Mouse (Mus musculus) gastrocnemius, postnatal 36 days (tissue): Measurements from ENCODE around the gene Sgca. TPM values are rescaled to one million over a fixed set of nuclear protein-coding genes. Genes with fewer than 3 reads are reported as not detected.
"Not testable (repeated sequence)": the region's sequence is repeated elsewhere in the genome, so short reads cannot be mapped to it uniquely, and the experiment has no call there.

Source experiments
- DNase-seq, 2 experiments: peaks; one replicate each; pipeline ENCODE4 v3.0.0; 2022
- intact Hi-C: fragments of 180-260 bp; cut with DNase I; formaldehyde crosslinking; loops from one replicate; pipeline ENCODE4 v1.15.1; 2025
- total RNA-seq, 2 experiments: library from RNA; stranded (reverse); gene quantifications; 2 replicates each; pipeline ENCODE4 v1.2.3; 2021

Gene Sgca
- total RNA-seq, 2 experiments from 2014 or later, result 252 to 259 TPM

DNA sequence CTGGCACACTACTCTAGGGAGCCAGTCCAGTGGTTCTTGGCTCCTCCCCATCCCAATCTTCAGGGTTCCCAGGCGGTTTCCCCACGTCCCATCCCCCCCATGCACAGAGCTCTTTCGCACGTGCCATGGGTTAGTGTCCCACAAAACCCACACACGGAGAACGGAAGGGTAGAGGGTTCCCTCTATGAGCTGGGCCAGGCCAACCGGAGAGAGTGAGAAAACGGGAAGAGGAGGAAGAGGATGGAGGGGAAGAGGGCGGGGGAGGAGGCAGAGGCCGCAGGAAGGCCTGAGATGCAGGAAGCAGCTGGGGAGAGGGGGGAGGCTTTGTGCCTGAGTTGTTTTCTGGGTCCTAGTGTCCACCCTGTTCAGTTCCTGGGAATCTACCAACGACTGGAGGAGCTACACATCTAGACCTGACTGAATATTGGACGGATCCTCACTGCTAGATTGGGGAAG lies 13.5 kb upstream of the Sgca start:
- peak; percentile 73 to 74 for DNase-seq
- intact Hi-C loops, result no loop called here

DNA sequence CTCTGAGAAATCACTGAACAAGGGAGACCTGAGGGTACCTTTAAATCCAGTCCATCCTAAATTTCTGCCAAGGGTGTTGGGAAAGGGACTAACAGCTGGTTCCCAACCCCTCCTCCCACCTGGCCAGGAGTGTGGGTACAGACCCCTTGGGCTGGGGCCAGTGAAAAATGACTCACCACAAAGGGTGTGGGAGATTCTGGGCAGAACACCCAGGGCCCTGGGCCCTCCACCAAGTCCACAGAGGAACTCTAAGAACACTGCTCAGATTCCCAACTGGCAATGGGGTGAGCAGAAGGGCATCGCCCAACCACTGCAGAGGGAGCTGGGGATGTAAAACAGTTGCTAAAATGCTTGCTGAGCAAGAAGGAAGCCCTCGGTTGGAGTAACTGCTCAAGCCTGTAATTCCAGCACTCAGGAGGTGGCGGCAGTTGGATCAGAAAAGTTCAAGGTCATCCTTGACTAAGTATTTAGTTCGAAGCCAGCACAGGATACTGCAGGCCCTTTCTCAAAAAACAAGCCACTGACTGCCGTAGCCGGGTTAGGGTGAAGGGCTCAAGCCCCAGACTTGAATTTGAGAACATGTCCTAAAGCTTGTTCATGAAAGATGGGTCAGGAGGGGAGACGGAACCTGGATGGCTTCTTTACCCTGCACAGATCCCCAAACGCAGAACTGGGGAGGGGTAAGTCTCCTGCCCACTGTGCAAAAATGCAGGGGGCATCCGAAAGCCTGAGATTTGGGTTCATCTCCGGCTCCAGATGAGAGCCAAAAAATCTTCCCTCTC lies 12.8 kb upstream of the Sgca start:
- intact Hi-C loops, result no loop called here
- peak; percentile 72 to 79 for DNase-seq

DNA sequence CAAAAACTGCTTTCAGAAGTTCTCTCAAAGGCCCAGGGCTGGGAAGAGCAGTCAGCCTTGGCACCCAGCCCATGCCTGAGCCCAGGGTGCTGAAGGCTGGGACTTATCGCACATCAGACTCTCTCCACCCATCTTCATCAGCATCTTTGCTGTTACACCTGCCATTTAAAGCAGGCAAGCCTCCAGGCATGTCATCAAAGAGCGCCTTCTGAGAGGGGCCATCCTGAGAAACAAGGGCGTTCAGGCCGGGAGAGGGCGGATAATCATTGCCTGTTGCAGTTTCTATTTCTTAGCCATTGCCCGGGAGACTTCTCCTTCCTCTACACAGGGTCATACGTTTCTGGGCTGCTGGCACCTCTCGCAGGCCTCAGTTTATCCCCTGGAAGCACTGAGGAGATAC lies 11.7 kb upstream of the Sgca start:
- no peak for DNase-seq
- intact Hi-C loops, result no loop called here

DNA sequence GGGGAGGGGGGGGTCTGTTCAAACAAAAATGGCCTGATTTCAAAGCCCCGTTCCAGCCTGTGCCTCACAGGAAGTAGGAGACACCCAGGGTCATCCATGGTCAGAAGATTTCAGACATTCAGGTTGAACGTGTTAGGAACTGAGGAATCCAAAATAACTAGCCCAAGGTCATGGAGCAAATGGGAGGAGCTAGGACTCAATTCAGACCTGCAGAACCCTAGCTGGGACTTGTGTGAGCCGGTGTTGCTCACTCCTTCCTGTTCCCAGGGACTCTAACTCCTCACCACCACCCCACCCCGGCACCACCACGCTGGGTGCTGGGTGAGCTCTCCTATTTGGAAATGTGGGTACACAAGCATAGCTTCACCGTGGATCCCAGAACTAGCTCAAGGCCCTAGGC lies 11.2 kb upstream of the Sgca start:
- DNase-seq, result no peak
- intact Hi-C loops, result no loop called here

DNA sequence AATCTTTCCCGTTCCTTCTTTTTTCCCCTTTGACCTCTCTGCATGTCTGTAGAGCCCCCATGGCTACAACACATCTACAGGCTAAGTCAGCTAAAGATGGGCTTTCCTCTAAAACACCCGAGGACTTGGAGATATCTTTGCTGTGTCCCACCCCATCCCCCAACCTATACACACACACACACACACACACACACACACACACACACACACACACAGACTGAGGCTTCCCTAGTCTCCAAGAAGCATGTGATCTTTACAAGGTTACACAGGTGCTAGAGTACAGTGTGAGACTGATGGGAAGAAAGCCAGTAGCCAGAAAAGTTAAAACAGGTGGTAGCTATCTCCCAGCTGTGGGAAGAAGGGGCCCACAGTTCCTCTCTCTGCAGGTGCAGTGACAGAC lies 10.3 kb upstream of the Sgca start:
- no peak for DNase-seq
- intact Hi-C loops, result no loop called here

DNA sequence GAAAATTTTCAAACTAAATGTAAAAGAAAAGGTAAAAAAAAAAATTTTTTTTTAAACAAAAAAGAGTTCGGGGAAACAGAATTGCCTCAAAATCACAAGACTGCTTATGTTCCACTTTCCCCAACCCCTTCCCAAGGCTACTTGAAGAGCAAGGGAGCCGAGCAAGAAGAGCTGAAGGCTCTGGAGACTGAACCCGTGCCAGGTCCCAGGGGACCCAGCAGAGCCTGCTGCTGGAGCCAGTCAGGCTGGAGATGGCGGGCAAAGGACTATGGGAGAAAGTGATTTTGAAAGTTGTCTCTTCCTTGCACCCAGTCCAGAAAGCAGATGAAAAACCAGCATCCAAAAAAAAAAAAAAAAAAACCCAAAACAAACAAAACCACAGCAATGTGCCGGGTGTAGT lies 9.7 kb upstream of the Sgca start:
- DNase-seq, result no peak
- intact Hi-C loops, result no loop called here

DNA sequence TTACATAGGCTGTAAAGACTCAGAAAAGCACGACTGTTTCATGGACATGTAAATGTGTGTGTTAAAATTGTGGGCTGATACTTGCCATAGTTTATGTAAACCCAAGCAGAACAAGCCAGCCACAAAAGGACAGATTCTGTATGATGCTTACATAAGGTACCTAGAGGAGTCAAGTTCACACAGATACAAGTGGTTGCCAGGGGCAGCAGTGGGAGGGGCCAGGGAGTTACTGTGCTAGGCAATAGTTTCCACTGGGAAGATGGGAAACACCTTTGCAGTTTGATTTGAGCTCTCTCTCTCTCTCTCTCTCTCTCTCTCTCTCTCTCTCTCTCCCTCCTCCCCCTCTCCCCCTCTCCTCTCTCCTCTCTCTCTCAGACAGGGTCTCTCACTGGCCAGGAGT lies 9.0 kb upstream of the Sgca start:
- DNase-seq, result no peak
- intact Hi-C loops, result no loop called here

DNA sequence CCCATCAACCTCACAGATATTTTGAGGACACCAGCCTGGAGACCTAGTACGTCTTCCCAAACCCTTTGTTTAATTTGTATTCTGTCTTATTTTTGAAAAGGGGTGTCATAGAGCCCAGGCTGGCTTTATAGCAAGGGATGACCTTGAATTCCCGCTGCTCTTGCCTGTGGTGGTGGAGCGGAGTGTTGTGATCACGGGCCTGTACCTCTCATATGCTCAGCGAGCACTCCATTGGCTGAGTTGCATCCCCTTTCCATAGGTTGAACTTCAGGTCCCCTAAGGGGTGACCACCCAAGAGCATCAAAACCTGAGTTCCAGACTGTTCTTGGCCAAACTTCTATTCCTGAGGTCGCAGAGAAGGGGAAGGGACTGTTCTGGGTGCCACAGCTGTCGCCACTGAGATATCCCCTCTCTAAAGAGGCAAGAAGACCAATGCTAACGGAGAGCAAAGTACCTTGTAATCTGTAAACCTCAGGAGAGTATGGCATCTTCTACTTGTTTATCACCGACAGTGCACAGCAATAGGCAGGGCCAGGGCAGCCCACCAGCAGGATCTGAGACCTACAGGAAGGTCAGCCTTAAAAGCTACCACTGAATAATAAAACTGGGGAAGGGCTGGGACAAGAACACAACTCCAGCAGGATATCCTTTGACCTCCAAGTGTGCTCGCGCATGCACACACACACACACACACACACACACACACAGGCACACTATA lies 3.5 kb upstream of the Sgca start:
- DNase-seq, result no peak
- intact Hi-C loops, result loop anchor here (1.0 kb wide), 1 partner anchor 12 kb away; the partner anchor contains the start of gene Ppp1r9b

DNA sequence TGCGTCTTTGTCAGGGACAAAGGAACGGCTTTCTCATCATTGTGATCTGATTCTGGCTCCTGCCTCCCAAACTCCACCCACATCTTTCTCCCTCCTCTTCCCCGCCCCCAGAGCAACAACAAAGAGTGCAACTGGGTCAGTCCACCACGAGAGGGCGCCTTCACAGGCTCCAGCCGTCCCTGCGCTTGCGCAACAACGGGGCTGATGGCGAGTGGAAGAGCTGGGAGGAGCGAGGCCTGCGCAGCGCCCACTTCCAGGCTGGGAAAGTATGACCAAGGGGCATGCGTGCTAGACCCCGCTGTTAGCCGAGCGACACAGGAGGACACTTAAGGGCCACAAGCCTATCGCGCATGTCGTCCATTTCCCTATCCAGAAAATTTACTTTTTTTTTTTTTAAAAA lies 2.8 kb upstream of the Sgca start:
- peak; percentile 96 for DNase-seq
- intact Hi-C loops, result loop anchor here (1.0 kb wide), 1 partner anchor 12 kb away; the partner anchor contains the start of gene Ppp1r9b

DNA sequence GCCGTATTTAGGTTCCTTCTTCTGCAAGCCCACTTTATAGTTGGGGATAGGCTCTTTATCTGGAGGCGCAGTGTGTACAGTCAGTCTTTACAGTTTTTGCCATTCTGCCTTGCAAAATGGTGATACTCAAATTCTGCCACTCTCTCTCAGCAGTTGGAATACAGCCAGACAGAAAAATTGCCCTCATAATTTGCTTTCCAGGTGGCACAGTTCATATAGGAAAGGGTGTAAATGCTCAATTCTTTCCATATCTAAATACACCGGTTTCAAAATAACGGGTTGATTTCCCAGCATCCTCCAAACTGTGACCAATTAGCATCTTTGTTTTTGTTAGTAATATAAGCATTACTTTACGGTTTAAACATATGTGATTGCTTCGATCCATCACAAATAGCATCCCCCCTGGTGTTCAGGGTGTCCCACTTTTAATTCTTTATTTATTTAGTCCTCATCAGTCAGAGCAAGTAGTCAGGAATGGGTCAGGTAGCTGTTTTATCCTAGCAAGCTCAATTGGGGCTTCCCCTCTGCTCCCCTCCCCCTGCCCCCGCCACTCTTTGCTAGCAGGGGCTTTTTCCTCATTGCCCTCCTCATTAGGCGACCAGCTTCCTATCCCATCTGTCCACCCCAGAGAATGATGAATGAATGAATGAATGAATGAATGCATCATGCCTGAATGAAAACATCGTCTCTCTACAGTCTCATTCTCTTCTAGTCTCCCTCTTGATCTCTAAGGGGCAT lies 2.2 kb upstream of the Sgca start:
- DNase-seq, result no peak
- intact Hi-C loops, result no loop called here

DNA sequence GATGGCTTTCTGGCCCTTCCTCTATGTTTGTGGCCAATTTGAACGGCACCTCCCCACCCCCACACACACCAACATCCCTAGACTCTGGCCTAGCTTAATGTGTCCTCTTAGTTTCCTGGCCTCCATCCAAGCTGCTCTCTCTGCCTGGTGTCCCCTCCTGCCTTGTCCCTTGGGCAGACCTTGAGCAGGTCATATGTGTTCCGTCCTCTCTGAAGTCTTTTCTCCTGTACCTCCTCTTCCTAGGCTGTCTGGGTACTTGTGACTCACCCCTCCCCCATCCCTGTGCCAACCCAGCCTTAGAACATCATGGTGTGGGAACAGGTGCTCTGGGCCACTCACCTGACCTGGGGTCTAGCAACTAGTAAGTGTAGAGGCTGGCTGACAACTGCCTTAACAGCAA lies 1.2 kb downstream of the Sgca start:
- intact Hi-C loops, result no loop called here
- DNase-seq, result no peak

DNA sequence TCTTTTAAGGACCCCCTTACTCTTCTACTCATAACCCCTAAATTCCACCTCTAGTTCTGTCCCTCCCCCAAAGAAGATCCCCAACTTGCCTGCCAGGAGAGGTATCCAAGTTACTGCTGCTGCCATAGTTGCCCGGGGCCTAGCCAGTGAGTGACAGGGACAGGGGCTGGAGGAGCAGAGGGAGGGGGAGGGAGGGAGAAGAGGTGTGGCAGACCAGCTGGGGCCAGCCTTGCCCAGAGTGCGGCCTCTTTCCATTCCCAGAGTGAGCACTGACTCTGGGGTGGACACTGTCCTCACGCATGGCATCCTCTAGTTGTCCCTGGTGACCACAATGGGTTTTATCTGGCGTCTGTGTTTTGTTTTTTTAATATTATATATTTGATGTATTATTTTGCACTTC lies 2.8 kb downstream of the Sgca start:
- intact Hi-C loops, result no loop called here
- peak in 1 of 2 experiments; percentile 39 for DNase-seq

DNA sequence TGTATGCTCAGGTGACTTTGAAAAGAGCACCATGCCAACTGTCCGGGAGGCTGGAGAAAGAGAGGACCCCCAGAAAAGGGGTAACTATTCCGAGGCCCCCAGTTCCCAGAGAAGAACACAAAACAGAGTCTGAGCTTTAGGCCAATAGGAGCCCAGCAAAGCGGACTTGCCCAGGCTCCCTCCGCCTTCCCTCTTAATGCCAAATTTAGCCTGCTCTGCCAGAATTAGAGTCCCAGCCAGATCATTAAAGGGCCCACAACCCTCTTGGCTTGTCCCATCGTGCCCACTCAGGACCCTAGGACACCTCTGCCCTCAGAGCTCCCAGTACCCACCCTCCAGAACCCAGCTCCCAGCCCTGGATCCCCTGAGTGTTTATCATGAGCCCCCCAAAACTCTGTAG lies 3.2 kb downstream of the Sgca start:
- intact Hi-C loops, result no loop called here
- DNase-seq, result no peak

DNA sequence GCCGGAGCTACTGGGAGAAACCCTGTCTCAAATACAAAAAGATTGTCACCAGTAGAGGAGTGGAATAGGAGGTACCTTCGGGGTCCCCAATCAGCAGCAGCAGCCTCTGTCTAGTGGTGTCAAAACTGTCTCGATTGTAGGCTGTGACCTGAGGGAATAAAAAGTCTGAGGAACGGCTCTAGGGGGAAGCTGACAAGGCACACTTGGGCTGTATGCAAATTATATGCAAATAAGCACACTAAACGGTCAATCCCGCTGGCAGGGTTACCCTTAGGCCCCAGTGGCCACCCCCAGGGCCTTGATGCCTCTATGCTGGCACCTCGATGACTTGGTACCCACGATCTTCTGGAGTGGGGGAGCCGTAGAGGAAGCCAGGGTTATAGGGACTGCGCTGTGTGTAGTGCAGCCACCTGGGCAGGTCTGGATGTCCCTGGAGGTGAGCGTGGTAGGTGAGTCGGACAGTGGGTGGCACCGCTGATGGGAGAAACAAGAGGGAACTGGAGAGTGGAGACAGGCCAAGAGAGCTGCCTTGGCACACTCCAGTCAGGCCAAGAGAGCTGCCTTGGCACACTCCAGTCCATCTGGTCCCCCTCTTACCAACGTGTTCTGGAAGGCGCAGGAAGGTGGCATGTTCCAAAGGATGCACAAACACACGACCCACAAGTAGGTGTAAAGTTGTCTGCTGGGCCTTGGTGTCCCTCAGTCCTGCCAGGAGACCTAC lies 4.1 kb downstream of the Sgca start:
- DNase-seq, result no peak
- intact Hi-C loops, result no loop called here

DNA sequence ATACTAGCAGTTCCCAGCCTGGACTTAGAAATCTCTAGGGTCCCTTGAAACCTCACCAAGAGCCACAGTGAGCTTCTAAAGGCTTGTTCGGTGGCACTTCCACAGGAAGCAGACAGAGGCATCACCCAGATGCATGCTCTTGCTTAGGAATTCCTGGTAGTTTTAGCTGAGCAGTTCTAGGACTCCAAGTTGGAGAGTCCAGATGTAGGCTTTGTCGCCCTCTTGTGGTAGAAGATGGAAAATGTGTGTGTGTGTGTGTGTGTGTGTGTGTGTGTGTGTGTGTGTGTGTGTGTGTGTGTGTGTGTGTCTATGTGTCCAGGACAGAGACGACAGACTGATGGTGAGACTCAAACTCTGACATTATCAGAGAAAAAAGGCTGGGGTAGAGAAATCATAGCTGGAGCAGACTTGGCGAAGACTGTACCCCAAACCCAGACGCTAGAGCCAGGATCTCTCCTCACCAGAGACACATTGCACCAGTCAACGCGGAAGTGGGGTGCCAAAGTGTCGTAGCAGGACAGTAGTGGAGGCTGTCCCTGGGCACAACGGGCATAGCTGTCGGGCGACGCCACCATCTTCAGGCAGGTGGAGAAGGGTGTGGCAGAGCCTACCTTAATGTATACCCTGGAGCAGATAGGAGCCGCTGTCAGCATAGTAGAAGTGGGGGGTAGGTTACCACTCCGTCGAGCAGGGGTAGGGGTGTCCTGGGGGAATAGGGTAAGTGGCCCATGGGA lies 5.8 kb downstream of the Sgca start:
- DNase-seq, result peak; percentile 65 to 70
- intact Hi-C loops, result no loop called here

DNA sequence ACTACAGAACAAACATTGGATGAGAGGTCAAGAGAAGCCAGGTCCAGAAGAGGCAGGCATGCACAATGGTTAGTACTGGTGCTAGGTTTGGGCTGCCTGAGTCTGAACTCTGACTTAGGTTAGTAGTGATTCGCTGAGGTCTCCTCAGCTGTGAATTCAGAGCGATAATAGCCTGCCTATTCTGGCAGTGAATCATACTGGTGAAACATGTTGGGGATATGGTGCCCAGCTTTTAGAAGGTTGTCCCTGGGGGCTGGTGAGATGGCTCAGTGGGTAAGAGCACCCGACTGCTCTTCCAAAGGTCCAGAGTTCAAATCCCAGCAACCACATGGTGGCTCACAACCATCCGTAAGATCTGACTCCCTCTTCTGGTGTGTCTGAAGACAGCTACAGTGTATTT lies 6.4 kb downstream of the Sgca start:
- DNase-seq, intact Hi-C loops: not testable (repeated sequence)

DNA sequence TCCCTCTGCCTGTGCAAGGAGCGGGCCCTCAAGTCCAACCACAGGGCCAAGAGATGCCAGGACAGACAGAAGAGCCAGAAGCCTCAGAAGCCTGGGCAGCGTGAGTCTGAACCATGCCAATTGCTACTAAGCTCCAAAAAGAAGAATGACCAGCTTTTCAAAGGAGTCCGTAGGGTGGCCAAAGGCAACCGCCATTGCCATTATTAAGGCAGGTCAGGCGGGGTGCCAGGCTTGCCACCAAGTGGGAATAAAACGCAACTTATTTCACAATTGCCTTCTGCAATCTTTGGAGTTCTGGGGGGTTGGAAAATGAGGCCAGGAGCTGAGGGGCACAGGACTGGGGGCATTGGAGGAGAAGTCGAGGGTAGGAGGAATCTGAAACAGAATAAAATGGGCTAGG lies 7.9 kb downstream of the Sgca start:
- intact Hi-C loops, result loop anchor here (1.0 kb wide), 1 partner anchor 26 kb away; no protein-coding TSS in a partner anchor
- no peak for DNase-seq

DNA sequence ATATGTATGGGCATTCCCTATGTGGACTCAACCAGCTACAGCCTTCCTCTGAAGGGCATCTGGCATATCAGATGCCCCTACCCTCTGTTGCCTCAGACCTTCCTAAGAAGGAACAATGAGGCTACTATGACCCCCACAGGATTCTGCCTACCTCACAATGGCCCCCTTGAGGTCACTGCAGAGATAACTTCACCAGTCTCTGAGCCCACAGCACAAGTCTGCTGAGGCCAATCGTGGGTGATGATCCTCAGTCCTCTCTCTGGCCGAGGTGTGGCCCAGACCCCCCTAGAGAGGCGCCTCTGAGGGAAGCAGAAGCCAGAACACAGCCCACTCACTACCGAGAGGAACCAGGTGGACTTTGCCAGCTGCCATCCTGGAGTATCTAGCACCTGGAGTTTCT lies 8.7 kb downstream of the Sgca start, which contains the start of gene Hils1:
Hils1 (plus strand) TSS at position 175 of the 400 bp plus-strand sequence.
- intact Hi-C loops, result no loop called here
- no peak for DNase-seq

DNA sequence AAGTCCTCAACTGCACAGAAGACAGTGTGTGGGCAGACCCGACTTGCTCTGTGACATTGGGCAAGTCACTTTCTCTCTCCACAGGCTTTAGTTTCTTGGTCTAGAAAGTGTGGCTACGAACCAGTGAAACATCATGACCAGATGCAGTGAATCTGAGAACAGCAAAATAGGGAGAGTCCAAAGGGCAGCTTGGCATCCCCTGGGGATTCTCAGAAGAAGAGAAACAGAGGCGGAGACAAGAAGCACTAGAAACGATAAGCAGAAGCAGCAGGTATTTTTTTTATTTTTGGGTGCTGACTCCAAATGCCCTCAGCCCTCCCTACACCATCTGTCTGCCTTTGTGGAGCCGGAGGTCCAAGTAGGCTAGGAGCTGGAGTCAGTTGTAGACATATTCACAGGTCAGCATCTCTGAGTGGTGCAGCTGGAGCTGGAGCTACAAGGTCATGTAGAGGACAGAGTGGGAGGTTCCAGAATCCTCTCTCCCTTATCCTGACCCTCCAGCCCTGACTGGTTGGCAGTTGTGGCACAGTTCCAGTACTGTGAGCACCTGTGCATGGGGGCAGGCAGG lies 13.5 kb downstream of the Sgca start:
- DNase-seq, result no peak
- intact Hi-C loops, result no loop called here
